Mouse (Mus musculus): Measurements from ENCODE around the gene Psmb3.
A peak's percentile ranks its signal among the peaks of the same experiment; 100 is the strongest.

Gene Psmb3

GRCm38 (mm10) chr11:97666794-97667193, 36.4 kb upstream of the Psmb3 start:
- DNase-seq (ENCODE audit: low read depth, low spot score): no peak

- no peak for DNase-seq (ENCODE audit: low read depth, low spot score)
Measured at GRCm38 (mm10) chr11:97668160-97668559, 35.0 kb upstream of the Psmb3 start.

GRCm38 (mm10) chr11:97669268-97669667, 33.9 kb upstream of the Psmb3 start:
- DNase-seq (ENCODE audit: low read depth, low spot score): no peak

GRCm38 (mm10) chr11:97669829-97670228, 33.4 kb upstream of the Psmb3 start:
- no peak for DNase-seq (ENCODE audit: low read depth, low spot score)

DNA sequence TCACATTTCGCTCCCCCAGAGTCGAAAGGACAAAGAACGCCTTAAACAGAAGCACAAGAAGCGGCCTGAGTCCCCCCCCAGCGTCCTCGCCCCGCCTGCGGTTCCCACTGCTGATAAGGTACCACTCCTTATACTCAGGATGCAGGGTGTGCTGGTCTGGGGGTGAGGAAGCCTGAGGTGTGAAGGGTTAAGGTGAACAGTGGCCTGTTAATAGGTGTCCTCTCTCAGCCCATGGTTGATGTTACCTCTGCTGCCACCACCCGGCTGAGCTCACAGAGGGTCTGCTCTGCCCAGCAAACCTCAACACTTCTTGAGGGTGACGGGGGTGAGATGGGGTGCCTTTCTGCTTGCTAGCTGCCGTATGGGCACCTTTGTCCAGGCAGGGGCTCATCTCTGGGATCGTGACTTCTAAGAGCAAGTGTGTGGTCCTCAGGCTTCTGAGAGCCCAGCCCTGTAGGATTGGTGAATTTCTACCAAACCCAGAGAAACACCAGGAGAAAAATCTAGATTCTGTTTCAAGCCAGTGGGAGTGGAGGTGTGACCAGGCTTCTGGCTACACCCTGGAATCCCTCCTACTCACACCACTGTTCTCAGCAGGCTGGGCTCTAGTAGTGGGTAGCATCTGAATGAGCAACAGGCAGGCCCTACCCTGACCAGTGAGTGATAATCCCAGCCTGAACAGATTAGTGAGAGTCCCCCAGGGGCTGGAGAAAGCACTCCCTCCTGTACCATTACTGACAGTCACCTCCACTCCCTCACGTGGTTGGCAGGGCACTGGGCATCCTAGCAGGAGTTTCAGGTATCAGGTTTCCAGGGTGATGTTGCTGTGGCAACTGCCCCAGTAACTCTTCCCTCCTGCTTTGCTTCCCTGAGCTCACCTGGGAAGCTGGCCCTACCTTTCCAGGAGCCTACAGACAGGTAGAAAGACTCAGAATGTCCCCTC, 32.7 kb upstream of the Psmb3 start:
- DNase-seq (ENCODE audit: low read depth, low spot score): no peak

GRCm38 (mm10) chr11:97671177-97671527, 32.0 kb upstream of the Psmb3 start:
- no peak for DNase-seq (ENCODE audit: low read depth, low spot score)

DNA sequence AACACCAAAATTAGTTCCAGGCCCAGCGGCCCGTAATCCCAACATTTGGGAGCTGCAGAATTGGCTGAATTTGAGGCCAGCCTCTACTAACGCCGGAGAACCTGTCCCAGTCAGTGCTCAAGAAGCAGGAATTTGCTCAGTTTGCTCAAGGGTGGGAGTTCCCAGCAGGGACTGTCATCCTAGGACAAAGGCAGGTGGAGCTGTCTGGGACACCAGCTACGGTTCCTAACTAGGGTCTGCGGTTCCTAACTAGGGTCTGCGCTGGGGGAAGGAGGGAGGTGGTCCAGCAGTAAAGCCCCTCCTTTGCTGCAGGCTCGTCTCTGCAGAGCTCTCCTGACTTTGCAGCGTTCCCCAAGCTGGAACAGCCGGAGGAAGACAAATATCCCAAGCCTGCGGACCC, 30.1 kb upstream of the Psmb3 start:
- DNase-seq (ENCODE audit: low read depth, low spot score): no peak

DNA sequence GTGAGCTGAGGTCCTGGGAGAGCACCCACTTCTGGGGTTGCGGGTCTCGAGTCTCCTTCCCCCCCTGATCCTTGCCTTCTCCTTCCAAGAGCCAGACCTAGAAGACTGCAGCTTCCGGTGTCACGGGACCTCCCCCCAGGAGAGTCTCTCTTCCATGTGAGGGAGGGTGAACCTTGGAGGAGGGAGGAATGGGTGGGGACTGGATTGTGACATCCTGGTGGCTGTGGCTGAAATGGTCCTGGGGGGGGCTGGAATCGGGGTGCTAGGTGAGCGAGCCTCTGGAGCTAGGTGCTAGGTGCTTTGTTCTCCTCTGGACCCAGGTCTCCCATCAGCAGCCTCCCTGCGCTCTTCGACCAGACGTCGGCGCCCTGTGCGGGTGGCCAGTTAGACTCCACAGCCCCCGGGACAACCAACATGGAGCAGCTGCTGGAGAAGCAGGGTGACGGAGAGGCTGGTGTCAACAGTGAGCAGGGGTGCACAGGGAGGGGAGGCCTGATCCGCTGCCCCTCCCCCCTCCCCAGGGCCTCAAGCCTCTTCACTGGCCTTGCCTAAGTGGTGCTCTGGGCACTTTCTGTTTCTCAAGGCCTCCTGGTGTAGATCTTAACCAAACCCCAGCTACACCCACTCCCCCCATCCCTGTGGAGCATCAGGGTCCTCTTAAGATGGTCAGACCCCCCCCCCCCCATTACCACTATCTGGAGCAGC, 27.0 kb upstream of the Psmb3 start:
- no peak for DNase-seq (ENCODE audit: low read depth, low spot score)

DNA sequence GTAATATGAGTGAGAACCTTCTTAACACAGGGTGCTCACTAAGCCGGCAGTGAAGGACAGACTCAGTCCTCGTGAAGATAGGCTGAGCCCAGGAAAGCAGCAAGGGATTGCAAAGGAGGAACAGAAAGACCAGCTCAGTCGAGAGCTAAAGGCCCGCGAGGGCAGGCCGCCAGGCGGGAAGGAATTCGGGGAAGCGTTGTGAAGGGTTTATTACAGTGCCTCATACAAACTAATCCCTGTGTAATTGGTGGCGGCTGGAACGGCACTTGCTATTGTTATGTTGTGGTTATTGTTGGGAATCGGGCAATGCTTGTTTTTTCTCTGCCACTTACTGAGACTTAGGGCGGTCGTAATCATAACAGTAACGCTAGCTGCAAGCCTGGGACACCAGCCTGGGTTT, 25.8 kb upstream of the Psmb3 start:
- DNase-seq (ENCODE audit: low read depth, low spot score): no peak

DNA sequence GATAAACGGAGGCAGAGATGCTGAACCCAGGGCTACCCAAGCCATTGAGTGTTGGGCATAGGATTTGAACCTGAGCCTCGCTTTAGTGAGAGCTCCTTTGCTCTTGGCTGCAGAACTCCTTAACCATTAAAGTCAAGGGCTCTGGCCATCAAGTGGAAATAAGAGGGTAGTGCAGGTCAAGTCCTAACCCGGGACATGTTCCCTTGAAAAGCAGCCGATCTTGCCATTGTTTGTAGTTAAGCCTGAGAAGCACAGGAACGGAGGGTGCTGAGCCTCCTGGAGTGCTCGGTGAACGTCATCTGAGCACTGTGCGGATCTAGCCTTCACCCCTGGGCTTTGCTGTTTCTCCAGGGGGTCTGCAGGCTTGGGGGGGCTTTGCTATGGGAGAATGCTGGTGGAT, 25.4 kb upstream of the Psmb3 start:
- no peak for DNase-seq (ENCODE audit: low read depth, low spot score)

DNA sequence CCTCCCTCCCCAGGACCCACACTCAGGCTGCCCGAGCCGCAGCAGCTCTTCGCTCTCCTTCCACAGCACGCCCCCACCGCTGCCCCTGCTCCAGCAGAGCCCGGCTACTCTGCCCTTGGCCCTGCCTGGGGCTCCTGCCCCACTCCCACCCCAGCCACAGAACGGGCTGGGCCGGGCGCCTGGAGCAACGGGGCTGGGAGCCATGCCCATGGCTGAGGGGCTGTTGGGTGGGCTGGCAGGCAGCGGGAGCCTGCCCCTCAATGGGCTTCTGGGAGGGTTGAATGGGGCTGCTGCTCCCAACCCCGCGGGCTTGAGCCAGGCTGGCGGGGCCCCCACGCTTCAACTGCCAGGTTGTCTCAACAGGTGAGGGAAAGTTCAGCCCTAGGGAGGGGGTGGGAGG, 24.9 kb upstream of the Psmb3 start:
- no peak for DNase-seq (ENCODE audit: low read depth, low spot score)

- no peak for DNase-seq (ENCODE audit: low read depth, low spot score)
Measured at GRCm38 (mm10) chr11:97680430-97680829, 22.8 kb upstream of the Psmb3 start.

GRCm38 (mm10) chr11:97682504-97683055, 20.6 kb upstream of the Psmb3 start:
- DNase-seq (ENCODE audit: low read depth, low spot score): no peak

DNA sequence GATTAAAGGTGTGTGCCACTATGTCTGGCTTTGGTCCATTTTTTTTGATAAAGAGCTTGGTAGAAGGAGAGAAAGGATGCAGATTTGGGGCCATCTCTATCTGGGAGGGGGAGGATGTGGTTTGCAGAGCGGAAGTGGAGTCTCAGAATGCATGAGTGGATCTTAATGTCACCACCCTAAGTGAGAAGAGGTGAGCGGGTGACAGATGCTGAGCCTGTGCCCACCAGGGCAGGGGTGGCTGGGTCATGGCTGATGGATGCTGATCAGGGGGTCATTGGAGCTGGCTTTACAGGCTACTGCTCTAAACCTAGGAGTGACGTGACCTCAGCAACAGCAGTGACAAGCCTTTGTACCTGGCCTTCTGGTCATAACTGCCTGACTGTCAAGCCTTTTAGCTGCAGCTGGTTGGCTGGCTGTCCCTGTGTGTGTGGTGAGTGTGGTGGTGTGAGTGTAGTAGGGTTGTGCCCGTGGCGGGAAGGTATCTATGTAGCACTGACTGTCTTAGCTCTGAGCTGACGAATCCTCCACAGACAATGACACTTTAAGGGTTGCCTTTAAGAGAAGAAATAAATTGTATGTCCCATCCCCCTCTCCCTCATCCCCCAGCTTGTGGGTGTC, 19.0 kb upstream of the Psmb3 start:
- peak; percentile 79 for DNase-seq (ENCODE audit: low read depth, low spot score)

- no peak for DNase-seq (ENCODE audit: low read depth, low spot score)
Measured at GRCm38 (mm10) chr11:97684766-97685165, 18.4 kb upstream of the Psmb3 start.

- DNase-seq (ENCODE audit: low read depth, low spot score): peak; percentile 95
Measured at GRCm38 (mm10) chr11:97685613-97686321, 17.4 kb upstream of the Psmb3 start, which contains the start of gene Cisd3. Cisd3 (plus strand) TSS chr11:97685826.

DNA sequence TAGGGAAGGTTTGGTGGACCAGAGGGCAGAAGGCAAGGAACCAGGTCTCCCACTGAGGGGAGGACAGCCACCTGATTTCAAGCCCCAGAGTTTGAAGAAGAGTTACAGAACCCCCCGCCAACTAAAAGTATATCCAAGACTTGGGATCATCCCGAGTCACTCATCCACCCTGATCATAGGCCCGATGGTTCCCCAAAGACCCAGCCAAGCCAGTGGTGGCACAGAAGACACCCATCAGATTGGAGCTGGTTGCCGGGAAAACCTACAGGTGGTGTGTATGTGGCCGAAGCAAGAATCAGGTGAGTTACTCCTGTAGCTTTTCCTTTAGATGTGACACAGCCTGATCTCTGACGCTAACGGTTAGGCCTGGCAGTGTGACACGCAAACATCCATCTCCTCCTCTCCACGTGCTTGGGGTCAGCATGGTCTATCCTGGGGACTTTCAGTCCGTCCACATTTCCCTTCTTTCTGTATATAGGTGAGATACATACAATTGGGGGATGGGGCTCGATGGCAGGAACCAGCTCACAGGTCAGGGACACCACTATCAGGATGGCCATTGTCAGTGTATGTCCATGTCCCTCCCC, 16.8 kb upstream of the Psmb3 start:
- DNase-seq (ENCODE audit: low read depth, low spot score): no peak

DNA sequence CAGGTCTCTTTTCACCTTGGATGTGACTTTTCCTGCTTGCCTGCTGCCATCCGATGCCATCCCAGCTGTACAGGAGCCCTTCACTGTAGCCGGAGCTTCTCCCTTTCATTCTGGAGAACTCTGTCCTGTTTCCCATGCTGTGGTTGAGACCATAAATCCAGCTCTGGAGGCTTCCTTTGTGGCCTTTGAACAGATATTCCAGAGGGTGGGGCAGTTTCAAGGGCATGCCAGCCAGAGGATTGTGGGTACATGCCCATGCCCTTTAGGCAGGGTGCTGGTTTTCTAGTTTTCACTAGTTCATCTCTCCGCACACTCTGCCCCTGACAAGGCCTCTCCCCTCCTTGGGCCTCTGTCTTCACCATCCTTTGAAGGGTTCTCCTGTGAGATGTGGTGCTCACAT, 16.1 kb upstream of the Psmb3 start:
- DNase-seq (ENCODE audit: low read depth, low spot score): no peak

DNA sequence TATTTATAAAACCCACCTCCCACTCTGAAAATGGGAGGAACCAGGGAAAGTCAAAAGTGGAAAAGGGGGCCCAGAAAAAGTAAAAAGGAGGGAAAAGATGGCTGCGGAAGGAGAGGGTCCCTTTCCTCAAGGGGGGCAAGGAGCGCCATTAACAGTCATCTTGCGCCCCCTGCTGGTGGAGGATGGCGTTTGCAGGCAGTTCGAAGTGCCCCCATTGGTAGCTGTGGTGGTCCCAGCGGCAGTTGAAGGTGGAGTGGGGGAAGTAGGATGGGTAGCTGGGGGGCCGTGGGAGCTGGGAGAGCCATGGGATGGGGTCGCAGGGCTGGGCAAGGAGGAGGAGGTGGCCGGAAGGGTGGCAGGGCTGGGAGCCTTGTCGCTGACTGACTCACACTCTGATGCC, 13.3 kb upstream of the Psmb3 start:
- DNase-seq (ENCODE audit: low read depth, low spot score): peak; percentile 50

GRCm38 (mm10) chr11:97694435-97694834, 8.8 kb upstream of the Psmb3 start:
- no peak for DNase-seq (ENCODE audit: low read depth, low spot score)
